Mouse (Mus musculus): ENCODE data around the gene Erbb2. TPM values are rescaled to one million over a fixed set of nuclear protein-coding genes. Genes with fewer than 3 reads are reported as not detected.

Erbb2 gene
- polyA plus RNA-seq (2012; rRNA removed; ENCODE audit: low replicate concordance), result 22.4 and 29.5 TPM in 2 replicates

DNA sequence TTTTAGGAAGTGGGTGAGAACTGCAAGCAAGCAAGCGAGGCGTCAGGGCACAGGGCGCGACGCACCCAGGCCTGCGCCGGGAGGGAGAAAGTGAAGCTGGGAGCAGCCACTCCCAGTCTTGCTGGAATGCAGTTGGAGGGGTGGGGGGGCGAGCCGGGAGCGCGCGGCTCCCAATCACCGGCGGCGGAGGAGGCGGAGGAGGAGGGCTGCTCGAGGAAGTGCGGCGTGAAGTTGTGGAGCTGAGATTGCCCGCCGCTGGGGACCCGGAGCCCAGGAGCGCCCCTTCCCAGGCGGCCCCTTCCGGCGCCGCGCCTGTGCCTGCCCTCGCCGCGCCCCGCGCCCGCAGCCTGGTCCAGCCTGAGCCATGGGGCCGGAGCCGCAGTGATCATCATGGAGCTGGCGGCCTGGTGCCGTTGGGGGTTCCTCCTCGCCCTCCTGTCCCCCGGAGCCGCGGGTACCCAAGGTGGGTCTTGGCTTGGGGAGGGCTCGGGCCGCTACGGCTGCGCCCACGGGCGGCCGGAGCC, at the start of gene Erbb2:
Gene Erbb2, plus strand, starts transcription at position 198 of the 524 bp plus-strand sequence.

DNA sequence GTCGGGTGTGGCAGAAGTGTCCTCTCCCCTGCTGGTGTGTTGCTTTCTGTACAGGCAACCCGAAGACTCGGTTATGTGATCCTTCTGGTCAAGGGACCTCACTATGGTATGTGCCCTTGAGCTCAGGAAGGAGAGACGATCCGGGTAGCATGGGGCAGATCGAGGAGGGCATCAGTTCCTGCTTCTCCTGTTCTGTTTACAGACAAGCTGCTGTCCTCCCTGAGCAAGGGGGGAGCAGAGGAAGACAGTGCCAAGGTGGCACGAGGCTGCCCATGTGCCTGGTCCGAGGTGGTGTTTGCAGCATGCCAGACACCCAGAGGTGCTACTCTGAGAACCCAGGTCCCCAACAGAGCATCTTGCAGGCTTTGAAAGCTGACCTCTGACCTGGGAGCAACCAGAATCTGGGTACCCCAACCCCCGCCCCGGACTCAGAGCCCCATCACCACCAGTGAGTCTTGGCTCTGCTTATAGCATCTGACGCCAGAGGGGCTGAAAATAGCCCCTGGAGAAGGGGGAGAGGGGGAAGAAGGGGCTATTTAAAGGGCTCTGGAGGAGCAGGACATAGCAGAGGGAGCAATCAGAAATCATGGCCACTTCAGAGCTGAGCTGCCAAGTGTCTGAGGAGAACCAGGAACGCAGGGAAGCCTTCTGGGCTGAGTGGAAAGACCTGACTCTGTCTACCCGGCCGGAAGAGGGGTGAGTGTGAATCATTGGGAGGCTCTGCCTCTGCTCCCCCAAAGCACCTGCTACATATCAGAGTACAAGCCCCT, 28.8 kb upstream of the Erbb2 start, which contains the start of gene Tcap:
Gene Tcap, plus strand, starts transcription at position 551 of the 770 bp plus-strand sequence.

DNA sequence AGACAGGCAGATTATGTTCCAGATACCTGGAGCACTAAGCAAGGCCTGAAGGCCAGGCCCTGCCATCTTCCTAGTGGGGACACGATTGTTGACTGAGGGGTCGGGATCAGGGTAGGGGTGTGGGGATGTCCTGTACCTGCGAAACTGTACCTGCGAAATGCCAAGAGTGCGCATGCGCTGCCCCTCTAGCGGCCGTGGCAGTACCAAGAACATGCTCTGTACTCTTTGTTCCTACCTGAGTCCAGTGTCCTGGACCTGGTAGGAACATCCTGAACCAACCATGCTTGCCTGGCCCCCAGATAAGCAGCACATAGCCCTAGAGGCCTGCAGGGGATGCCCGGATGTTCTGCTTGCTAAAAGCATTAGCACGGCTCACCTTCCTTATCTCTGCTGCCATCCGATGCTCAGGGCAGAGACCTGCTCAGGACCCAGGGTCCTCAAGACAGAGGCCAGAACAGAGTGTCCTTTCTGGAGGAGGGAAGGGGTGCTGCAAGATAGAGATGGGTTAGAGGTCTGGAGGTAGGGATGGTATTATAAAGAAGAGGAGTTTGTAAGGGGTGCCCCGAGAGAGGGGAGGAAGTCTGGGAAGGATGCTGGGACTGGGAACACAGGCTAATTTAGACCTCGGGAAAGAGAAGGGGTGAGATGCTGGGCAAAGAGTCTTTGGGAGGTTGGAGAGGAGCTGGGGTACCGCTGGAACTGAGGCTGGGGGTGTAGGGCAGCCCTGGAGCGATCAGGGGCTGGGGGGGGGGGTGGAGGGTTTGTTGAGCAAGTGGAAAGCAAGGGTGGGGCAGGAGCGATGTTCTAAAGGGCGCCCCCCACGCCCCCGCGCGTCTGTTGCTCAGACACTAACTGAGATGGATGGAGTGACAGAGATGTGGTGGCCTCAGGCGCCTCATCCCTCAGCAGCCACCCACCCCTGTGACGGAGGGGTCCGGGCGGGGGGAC, 26.4 kb upstream of the Erbb2 start, which contains the start of gene Pnmt:
Gene Pnmt, plus strand, starts transcription at position 813 of the 948 bp plus-strand sequence.

DNA sequence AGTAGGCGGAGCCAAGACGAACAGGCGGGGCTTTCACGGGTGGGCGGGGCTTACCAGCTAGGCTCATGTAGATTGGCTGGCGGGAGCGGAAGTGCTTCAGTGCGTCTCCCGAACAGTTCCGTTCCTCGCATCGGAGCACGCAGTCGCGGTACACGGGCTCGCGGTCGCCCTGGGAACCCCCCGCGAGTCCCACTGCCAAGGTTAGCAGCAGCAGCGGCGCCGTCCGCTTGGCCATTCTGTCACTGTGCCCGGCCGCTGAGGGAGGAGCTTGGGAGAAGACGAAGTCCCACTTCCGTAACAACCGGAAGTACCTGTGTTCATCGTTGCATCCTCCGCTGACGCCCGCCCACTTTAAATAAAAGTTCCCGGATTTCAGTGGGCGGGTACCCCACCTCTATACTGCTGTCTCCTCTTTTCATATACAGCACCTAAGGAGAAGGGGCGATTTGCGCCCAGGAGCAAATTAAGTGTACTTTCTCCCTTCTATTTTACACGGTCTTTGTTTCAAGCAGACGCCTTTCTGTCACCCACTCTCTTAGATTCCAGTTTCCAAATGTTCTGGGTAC, 12.0 kb upstream of the Erbb2 start, which contains the start of gene Pgap3:
Gene Pgap3, minus strand, starts transcription at position 330 of the 566 bp plus-strand sequence.

DNA sequence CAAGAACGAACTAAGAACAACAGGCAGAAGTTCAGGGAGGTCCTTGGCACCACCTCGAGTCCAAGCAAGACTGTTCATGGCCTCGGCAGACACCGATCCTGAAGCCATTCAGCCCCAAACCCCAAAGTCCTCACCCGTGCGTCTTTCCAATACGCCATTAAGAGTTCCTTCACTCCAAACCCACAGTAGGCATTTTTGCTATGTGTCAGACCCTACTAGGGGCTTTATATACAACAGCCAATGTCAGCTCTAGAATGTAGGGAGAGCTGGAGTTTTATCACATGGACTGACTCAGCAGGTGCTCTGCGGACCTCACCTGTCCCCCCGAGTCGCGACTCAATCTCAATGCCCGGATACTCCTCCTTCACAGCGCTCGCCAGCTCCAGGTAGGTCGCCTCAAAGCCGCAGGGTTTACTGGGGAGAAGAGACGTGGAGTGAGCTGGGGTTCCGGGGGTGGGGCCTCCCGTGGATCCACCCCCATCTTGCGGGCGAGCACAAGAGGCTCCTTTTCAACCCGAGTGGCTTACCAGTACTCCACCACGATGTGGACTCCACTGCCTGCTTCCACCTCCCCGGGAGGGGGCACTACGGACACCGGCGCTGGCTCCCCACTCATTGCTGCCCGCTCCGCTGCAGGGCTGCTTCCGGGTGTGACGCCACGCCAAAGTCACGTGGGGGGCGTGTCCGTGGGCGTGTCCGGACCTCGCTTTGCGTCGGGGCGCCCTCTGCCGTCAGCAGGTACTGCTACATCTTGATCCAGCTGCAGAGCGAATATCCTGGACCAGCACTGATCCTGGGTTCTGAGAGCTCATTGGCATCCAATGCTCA, 26.3 kb downstream of the Erbb2 start, which contains the start of gene Mien1:
Gene Mien1, minus strand, starts transcription at position 661 of the 828 bp plus-strand sequence.

DNA sequence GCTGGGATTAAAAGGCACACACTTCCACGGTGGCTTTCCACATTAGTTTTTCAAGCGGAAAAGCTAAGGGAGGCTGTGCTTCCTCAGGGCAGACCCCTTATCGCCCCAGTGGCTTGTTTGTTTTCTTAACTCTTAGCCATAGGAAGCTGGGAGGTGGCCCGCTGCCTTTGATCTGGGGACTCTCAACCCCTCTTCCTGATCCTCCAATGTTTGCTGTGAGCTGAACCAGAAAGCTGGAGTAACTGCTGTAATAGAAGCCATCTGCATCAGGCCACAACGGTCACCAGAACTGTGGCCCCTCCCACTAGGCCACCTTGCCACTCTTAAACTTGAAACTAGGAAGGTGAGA, 33.9 kb downstream of the Erbb2 start, which contains the start of gene Grb7:
Gene Grb7, plus strand, starts transcription at position 182 of the 349 bp plus-strand sequence.

Other genes with a start within 250 kb of the Erbb2 start
- 9.8 and 16.1 TPM in 2 replicates for gene Med1, start 219.2 kb upstream of the Erbb2 start, polyA plus RNA-seq (2012; rRNA removed; ENCODE audit: low replicate concordance)
- gene Cdk12, start 209.4 kb upstream of the Erbb2 start, polyA plus RNA-seq (2012; rRNA removed; ENCODE audit: low replicate concordance), result 12.6 and 17.2 TPM in 2 replicates
- not detected in 2 replicates for gene Neurod2, start 82.8 kb upstream of the Erbb2 start, polyA plus RNA-seq (2012; rRNA removed; ENCODE audit: low replicate concordance)
- 1.8 and 2.0 TPM in 2 replicates for gene Ppp1r1b, start 64.1 kb upstream of the Erbb2 start, polyA plus RNA-seq (2012; rRNA removed; ENCODE audit: low replicate concordance)
- gene Stard3, start 54.1 kb upstream of the Erbb2 start, polyA plus RNA-seq (2012; rRNA removed; ENCODE audit: low replicate concordance), result 88.0 and 123 TPM in 2 replicates
- gene Tcap, start 28.7 kb upstream of the Erbb2 start, polyA plus RNA-seq (2012; rRNA removed; ENCODE audit: low replicate concordance), result 0.53 and 504 TPM in 2 replicates
- gene Pnmt, start 26.0 kb upstream of the Erbb2 start, polyA plus RNA-seq (2012; rRNA removed; ENCODE audit: low replicate concordance), result 0.20 TPM in 1 of 2 replicates, not detected in the other
- 21.3 and 24.6 TPM in 2 replicates for gene Pgap3, start 12.0 kb upstream of the Erbb2 start, polyA plus RNA-seq (2012; rRNA removed; ENCODE audit: low replicate concordance)
- 48.3 and 68.1 TPM in 2 replicates for gene Mien1, start 26.5 kb downstream of the Erbb2 start, polyA plus RNA-seq (2012; rRNA removed; ENCODE audit: low replicate concordance)
- 29.3 and 38.8 TPM in 2 replicates for gene Grb7, start 33.9 kb downstream of the Erbb2 start, polyA plus RNA-seq (2012; rRNA removed; ENCODE audit: low replicate concordance)
- 19.7 and 38.8 TPM in 2 replicates for gene Ikzf3, start 133.6 kb downstream of the Erbb2 start, polyA plus RNA-seq (2012; rRNA removed; ENCODE audit: low replicate concordance)
- 0.43 and 0.88 TPM in 2 replicates for gene Zpbp2, start 138.6 kb downstream of the Erbb2 start, polyA plus RNA-seq (2012; rRNA removed; ENCODE audit: low replicate concordance)
- 218 and 235 TPM in 2 replicates for gene Ormdl3, start 174.9 kb downstream of the Erbb2 start, polyA plus RNA-seq (2012; rRNA removed; ENCODE audit: low replicate concordance)
- gene Lrrc3c, start 185.8 kb downstream of the Erbb2 start, polyA plus RNA-seq (2012; rRNA removed; ENCODE audit: low replicate concordance), result not detected in 2 replicates
- not detected in 2 replicates for gene Gm12355, start 213.2 kb downstream of the Erbb2 start, polyA plus RNA-seq (2012; rRNA removed; ENCODE audit: low replicate concordance)
- gene Gsdma3, start 213.9 kb downstream of the Erbb2 start, polyA plus RNA-seq (2012; rRNA removed; ENCODE audit: low replicate concordance), result 0.52 TPM in 1 of 2 replicates, not detected in the other
- not detected in 2 replicates for gene Gsdma2, start 234.3 kb downstream of the Erbb2 start, polyA plus RNA-seq (2012; rRNA removed; ENCODE audit: low replicate concordance)

Measured in mammary gland, adult 2 months (tissue).